Mouse (Mus musculus) cerebellum, adult 2 months (tissue): Measurements from ENCODE around the gene Tdgf1.

Experiments used
- CTCF ChIP-seq: fragments of 200-500 bp; IDR thresholded peaks from 2 replicates; pipeline ENCODE4 v1.5.1; 2011; ENCODE audit warnings: low read depth, mild to moderate bottlenecking, control low read depth, low read length, moderate library complexity, borderline replicate concordance; ENCODE audit not compliant: insufficient read depth
- POLR2A ChIP-seq: fragments of 200-500 bp; IDR thresholded peaks from 2 replicates; pipeline ENCODE4 v1.6.1; 2011; ENCODE audit warnings: low read length, control low read depth, borderline replicate concordance; ENCODE audit not compliant: insufficient read depth

- TF ChIP-seq CTCF (no peak), POLR2A (no peak)
Observed at GRCm38 (mm10) chr9:110892552-110892951, 53.4 kb downstream of the Tdgf1 start.
